Mouse (Mus musculus) intestine, embryonic 15.5 days (tissue): ENCODE measurements around the gene Gm4763. TPM values are rescaled to one million over a fixed set of nuclear protein-coding genes. Genes with fewer than 3 reads are reported as not detected.
"Not testable (repeated sequence)": the region's sequence is repeated elsewhere in the genome, so short reads cannot be mapped to it uniquely, and the experiment has no call there.

ENCODE experiments used
- ATAC-seq: fragments of 200-750 bp; cut with Nextera tagmentation; 2 replicates; pipeline ENCODE4 v1.8.0; 2017; ENCODE audit warnings: moderate TSS enrichment, moderate library complexity
- H3K27ac ChIP-seq: fragments of 300-500 bp; sonication (generic); 2 replicates; pipeline ENCODE4 v1.5.1; 2015; ENCODE audit warnings: mild to moderate bottlenecking, inconsistent platforms
- H3K27me3 ChIP-seq: fragments of 300-500 bp; sonication (generic); replicated peaks from 2 replicates; pipeline ENCODE4 v1.6.1; 2015; ENCODE audit warnings: inconsistent platforms
- H3K36me3 ChIP-seq: fragments of 300-500 bp; sonication (generic); 2 replicates; pipeline ENCODE4 v1.6.1; 2015; ENCODE audit warnings: inconsistent platforms
- H3K4me1 ChIP-seq: fragments of 300-500 bp; sonication (generic); replicated peaks from 2 replicates; pipeline ENCODE4 v1.6.1; 2015; ENCODE audit warnings: inconsistent platforms
- H3K4me2 ChIP-seq: fragments of 300-500 bp; sonication (generic); replicated peaks from 2 replicates; pipeline ENCODE4 v1.6.1; 2015; ENCODE audit warnings: mild to moderate bottlenecking, inconsistent platforms
- H3K4me3 ChIP-seq: fragments of 300-500 bp; sonication (generic); replicated peaks from 2 replicates; pipeline ENCODE4 v1.5.1; 2015; ENCODE audit warnings: inconsistent platforms
- H3K9ac ChIP-seq: fragments of 300-500 bp; sonication (generic); 2 replicates; pipeline ENCODE4 v1.6.1; 2015; ENCODE audit warnings: inconsistent platforms
- H3K9me3 ChIP-seq: fragments of 300-500 bp; sonication (generic); 2 replicates; pipeline ENCODE4 v1.6.1; 2016; ENCODE audit warnings: inconsistent platforms
- WGBS: fragments of 180-500 bp; shearing (Covaris S2); methylation state at CpG from one replicate; pipeline ENCODE4 v1.1.7; 2015; 5-methylcytosine and 5-hydroxymethylcytosine counted together
- polyA plus RNA-seq: library from polyadenylated mRNA; unstranded; fragments of >200 nt; fragmentation: Nextera tagmentation; extraction: Ambion mirVana; gene quantifications from 2 replicates; pipeline ENCODE4 v1.2.1, GENCODE M21; 2015

The Gm4763 gene
- polyA plus RNA-seq, 1 experiment from 2014 or later, result not detected

- H3K4me3 ChIP-seq, result no peak within 1 kb of the TSS
- no peak for ATAC-seq
- no peaks in the 10 kb centered on the region for H3K27me3 ChIP-seq
- no peaks in the 10 kb centered on the region for H3K36me3 ChIP-seq
- 90% methylated on average over 14 of the region's 14 CpGs for WGBS
- H3K4me1 ChIP-seq, result no peaks in the 10 kb centered on the region
- H3K9ac ChIP-seq, result no peak within 1 kb of the TSS
- H3K27ac ChIP-seq, result no peak within 1 kb of the TSS
- no peak within 1 kb of the TSS for H3K4me2 ChIP-seq
- no peaks in the 10 kb centered on the region for H3K9me3 ChIP-seq
Observed at GRCm38 (mm10) chr7:24708832-24709292, 17.8 kb downstream of the Gm4763 start, which contains the start of gene BC049730. BC049730 (plus strand) TSS chr7:24709242.

- H3K9ac ChIP-seq, H3K9me3 ChIP-seq, H3K36me3 ChIP-seq, ATAC-seq, H3K4me2 ChIP-seq, H3K27me3 ChIP-seq, H3K4me1 ChIP-seq, H3K27ac ChIP-seq, H3K4me3 ChIP-seq: not testable (repeated sequence)
- 73% methylated on average over 9 of the region's 9 CpGs for WGBS
Observed at GRCm38 (mm10) chr7:24702841-24703240, 23.9 kb downstream of the Gm4763 start.

GRCm38 (mm10) chr7:24697891-24698290 lies 28.8 kb downstream of the Gm4763 start:
- H3K27me3 ChIP-seq, H3K27ac ChIP-seq, H3K9ac ChIP-seq, H3K4me1 ChIP-seq, H3K4me3 ChIP-seq, H3K9me3 ChIP-seq, ATAC-seq, H3K36me3 ChIP-seq, H3K4me2 ChIP-seq: not testable (repeated sequence)
- WGBS, result 90% methylated on average over 4 of the region's 4 CpGs

- H3K4me2 ChIP-seq, H3K27ac ChIP-seq, ATAC-seq, H3K27me3 ChIP-seq, H3K4me3 ChIP-seq, H3K9me3 ChIP-seq, H3K36me3 ChIP-seq, H3K4me1 ChIP-seq, H3K9ac ChIP-seq: not testable (repeated sequence)
- 78% methylated on average over 3 of the region's 3 CpGs for WGBS
Observed at GRCm38 (mm10) chr7:24692693-24693092, 34.0 kb downstream of the Gm4763 start.

GRCm38 (mm10) chr7:24687519-24687918 lies 39.2 kb downstream of the Gm4763 start:
- WGBS, result 89% methylated on average over 10 of the region's 10 CpGs
- H3K27me3 ChIP-seq, H3K9me3 ChIP-seq, H3K9ac ChIP-seq, H3K36me3 ChIP-seq, ATAC-seq, H3K4me3 ChIP-seq, H3K4me1 ChIP-seq, H3K4me2 ChIP-seq, H3K27ac ChIP-seq: not testable (repeated sequence)

GRCm38 (mm10) chr7:24684121-24684520 lies 42.6 kb downstream of the Gm4763 start:
- not testable (repeated sequence) for H3K4me1 ChIP-seq, ATAC-seq, H3K27me3 ChIP-seq, H3K9ac ChIP-seq, H3K36me3 ChIP-seq, H3K27ac ChIP-seq, H3K4me2 ChIP-seq, H3K4me3 ChIP-seq, H3K9me3 ChIP-seq
- 73% methylated on average over 7 of the region's 7 CpGs for WGBS

- H3K27ac ChIP-seq, result no peak within 1 kb of the TSS
- WGBS, result 83% methylated on average over 9 of the region's 9 CpGs
- no peak within 1 kb of the TSS for H3K4me3 ChIP-seq
- H3K4me2 ChIP-seq, result no peak within 1 kb of the TSS
- H3K4me1 ChIP-seq, result no peaks in the 10 kb centered on the region
- H3K9me3 ChIP-seq, result no peaks in the 10 kb centered on the region
- no peak within 1 kb of the TSS for H3K9ac ChIP-seq
- no peak for ATAC-seq
- no peaks in the 10 kb centered on the region for H3K36me3 ChIP-seq
- no peaks in the 10 kb centered on the region for H3K27me3 ChIP-seq
Observed at GRCm38 (mm10) chr7:24676575-24676974, 50.1 kb downstream of the Gm4763 start, which contains the start of gene Tex101. Tex101 (minus strand) TSS chr7:24676675.

- Histone ChIP-seq H3K27me3 (no peaks in the 10 kb centered on the region), H3K36me3 (no peaks in the 10 kb centered on the region), H3K9ac (no peak overlapping the region), H3K4me1 (no peaks in the 10 kb centered on the region), H3K27ac (no peak overlapping the region), H3K9me3 (no peaks in the 10 kb centered on the region), H3K4me3 (no peak overlapping the region), H3K4me2 (no peak overlapping the region)
- WGBS, result 91% methylated on average over 23 of the region's 23 CpGs
- no peak for ATAC-seq
Observed at GRCm38 (mm10) chr7:24671944-24672439, 54.7 kb downstream of the Gm4763 start.

Other genes with a start within 250 kb of the Gm4763 start
- 2.8 and 3.3 TPM in 2 replicates for gene Cadm4, start 244.9 kb downstream of the Gm4763 start, polyA plus RNA-seq
- gene Zfp428, start 219.9 kb downstream of the Gm4763 start, polyA plus RNA-seq, result 32.0 and 36.6 TPM in 2 replicates
- gene AC161166.1, start 214.5 kb downstream of the Gm4763 start, polyA plus RNA-seq, result 0.14 and 0.24 TPM in 2 replicates
- 5.3 and 5.7 TPM in 2 replicates for gene Irgq, start 196.2 kb downstream of the Gm4763 start, polyA plus RNA-seq
- not detected in 2 replicates for gene Pinlyp, start 180.8 kb downstream of the Gm4763 start, polyA plus RNA-seq
- gene Xrcc1, start 180.6 kb downstream of the Gm4763 start, polyA plus RNA-seq, result 79.9 and 101 TPM in 2 replicates
- 35.7 and 36.7 TPM in 2 replicates for gene Ethe1, start 139.4 kb downstream of the Gm4763 start, polyA plus RNA-seq
- gene Zfp575, start 139.3 kb downstream of the Gm4763 start, polyA plus RNA-seq, result 3.2 and 3.6 TPM in 2 replicates
- gene Phldb3, start 116.1 kb downstream of the Gm4763 start, polyA plus RNA-seq, result 0.35 and 0.39 TPM in 2 replicates
- 0.44 and 0.64 TPM in 2 replicates for gene Lypd3, start 90.4 kb downstream of the Gm4763 start, polyA plus RNA-seq
- gene Tex101, start 50.2 kb downstream of the Gm4763 start, polyA plus RNA-seq, result 0.14 and 0.15 TPM in 2 replicates
- gene BC049730, start 17.7 kb downstream of the Gm4763 start, polyA plus RNA-seq, result not detected in 2 replicates
- gene Cd177, start 33.4 kb upstream of the Gm4763 start, polyA plus RNA-seq, result 1.2 and 2.0 TPM in 2 replicates
- 0.39 and 0.45 TPM in 2 replicates for gene Ceacam10, start 50.3 kb upstream of the Gm4763 start, polyA plus RNA-seq
- gene Gm9844, start 135.3 kb upstream of the Gm4763 start, polyA plus RNA-seq, result 17.2 and 17.8 TPM in 2 replicates
- not detected in 2 replicates for gene Lypd4, start 143.0 kb upstream of the Gm4763 start, polyA plus RNA-seq
- gene Dmrtc2, start 143.1 kb upstream of the Gm4763 start, polyA plus RNA-seq, result not detected in 2 replicates
- gene Rps19, start 157.5 kb upstream of the Gm4763 start, polyA plus RNA-seq, result 2,486 and 2,546 TPM in 2 replicates
- 0.19 and 0.29 TPM in 2 replicates for gene Cd79a, start 170.5 kb upstream of the Gm4763 start, polyA plus RNA-seq
- 76.5 and 77.7 TPM in 2 replicates for gene Arhgef1, start 176.0 kb upstream of the Gm4763 start, polyA plus RNA-seq
- not detected in 2 replicates for gene Gm4881, start 217.6 kb upstream of the Gm4763 start, polyA plus RNA-seq
- gene Rabac1, start 245.8 kb upstream of the Gm4763 start, polyA plus RNA-seq, result 123 and 157 TPM in 2 replicates